Mouse (Mus musculus) heart, adult 2 months (tissue): ENCODE measurements at regions not wholly inside any gene's neighbourhood (a gene's known extent, or its start where the extent isn't known, plus 50 kb on each side); places are given as distances from the start of the nearest gene placed in this dataset.

Source experiments
- DNase-seq, 2 experiments: peaks; one replicate each; pipeline ENCODE4 v3.0.0; 2021
- H3K27ac ChIP-seq: fragments of 200-600 bp; 2 replicates; pipeline ENCODE4 v1.8.1; 2022
- H3K27me3 ChIP-seq: fragments of 200-500 bp; 2 replicates; pipeline ENCODE4 v1.6.1; 2012; ENCODE audit warnings: mild to moderate bottlenecking, low read length, inconsistent platforms, mixed read lengths; ENCODE audit not compliant: control insufficient read depth, insufficient read depth
- H3K36me3 ChIP-seq: fragments of 200-500 bp; 2 replicates; pipeline ENCODE4 v1.6.1; 2012; ENCODE audit warnings: low read length, inconsistent platforms; ENCODE audit not compliant: control insufficient read depth, insufficient read depth
- H3K4me1 ChIP-seq: fragments of 200-500 bp; 2 replicates; pipeline ENCODE4 v1.6.1; 2011; ENCODE audit warnings: low read length; ENCODE audit not compliant: control insufficient read depth, insufficient read depth
- H3K4me3 ChIP-seq: fragments of 200-600 bp; 2 replicates; pipeline ENCODE4 v1.8.1; 2022
- H3K79me2 ChIP-seq: fragments of 200-500 bp; replicated peaks from 2 replicates; pipeline ENCODE4 v1.6.1; 2012; ENCODE audit warnings: mild to moderate bottlenecking, inconsistent platforms, low read length, moderate library complexity, mixed read lengths; ENCODE audit not compliant: control insufficient read depth, insufficient read depth
- H3K9ac ChIP-seq: fragments of 200-500 bp; 2 replicates; pipeline ENCODE4 v1.6.1; 2012; ENCODE audit warnings: low read depth, mild to moderate bottlenecking, control low read depth, inconsistent platforms, low read length, mixed read lengths
- CTCF ChIP-seq: fragments of 200-600 bp; IDR thresholded peaks from 2 replicates; pipeline ENCODE4 v1.8.1; 2022; ENCODE audit warnings: antibody characterized with exemption, mild to moderate bottlenecking, moderate library complexity
- EP300 ChIP-seq: fragments of 200-500 bp; IDR thresholded peaks from 2 replicates; pipeline ENCODE4 v1.6.1; 2011; ENCODE audit warnings: low read depth, low read length, control low read depth; ENCODE audit not compliant: insufficient read depth
- POLR2A ChIP-seq: fragments of 200-500 bp; IDR thresholded peaks from 2 replicates; pipeline ENCODE4 v1.6.1; 2011; ENCODE audit warnings: mild to moderate bottlenecking, low read depth, low read length, control low read depth; ENCODE audit not compliant: insufficient read depth
- WGBS: fragments of 180-500 bp; shearing (Covaris S2); methylation state at CpG from one replicate; pipeline ENCODE4 v1.1.7; 2018; 5-methylcytosine and 5-hydroxymethylcytosine counted together
- intact Hi-C: fragments of 180-260 bp; cut with DNase I; formaldehyde crosslinking; loops from one replicate; pipeline ENCODE4 v1.15.1; 2025

GRCm38 (mm10) chr9:22999181-22999580, 223.7 kb upstream of the Bmper start:
- Histone ChIP-seq H3K9ac (no peak overlapping the region), H3K36me3 (no peaks in the 10 kb centered on the region), H3K27me3 (no peaks in the 10 kb centered on the region), H3K79me2 (no peaks in the 10 kb centered on the region), H3K4me1 (no peaks in the 10 kb centered on the region), H3K27ac (no peak overlapping the region), H3K4me3 (no peak overlapping the region)
- no peak for DNase-seq
- intact Hi-C loops = no loop called here
- 65% methylated on average over 4 of the region's 4 CpGs for WGBS
- TF ChIP-seq EP300 (no peak), CTCF (no peak), POLR2A (no peak)

DNA sequence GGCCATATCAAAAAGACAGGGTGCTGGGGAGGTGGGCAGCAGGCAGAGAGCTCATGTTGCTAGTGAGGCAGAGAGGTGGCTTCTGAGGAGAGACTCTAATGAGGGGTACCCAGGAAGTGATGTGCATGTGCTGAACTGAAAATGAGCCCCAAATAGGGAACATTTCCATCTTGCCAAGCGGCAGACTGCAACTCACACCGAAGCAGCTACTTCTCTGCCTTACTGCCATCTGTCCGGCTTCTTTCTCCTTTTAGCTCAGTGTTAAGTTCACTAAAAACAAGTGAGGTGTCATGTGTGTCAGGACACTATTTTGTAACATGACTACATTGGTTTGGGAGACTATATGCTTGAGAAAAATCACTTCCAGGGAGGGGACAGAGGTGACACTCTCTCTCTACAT, 222.7 kb upstream of the Bmper start:
- Histone ChIP-seq H3K27me3 (no peaks in the 10 kb centered on the region), H3K27ac (no peak overlapping the region), H3K9ac (no peak overlapping the region), H3K4me3 (no peak overlapping the region), H3K36me3 (no peaks in the 10 kb centered on the region; the same call in 1 of the 2 replicates), H3K4me1 (peaks cover 2% of the 10 kb centered on the region; the same call in 1 of the 2 replicates), H3K79me2 (no peaks in the 10 kb centered on the region)
- intact Hi-C loops = no loop called here
- no peak for TF ChIP-seq POLR2A
- TF ChIP-seq CTCF = no peak
- no peak for TF ChIP-seq EP300
- no peak for DNase-seq
- 85% methylated on average over 3 of the region's 3 CpGs for WGBS

- no peak for DNase-seq
- 94% methylated on average over 14 of the region's 14 CpGs for WGBS
- no peak overlapping the region for H3K9ac ChIP-seq
- peaks cover 6% of the 10 kb centered on the region for H3K4me1 ChIP-seq
- no peaks in the 10 kb centered on the region for H3K79me2 ChIP-seq
- no peak for TF ChIP-seq CTCF
- TF ChIP-seq EP300 = no peak
- TF ChIP-seq POLR2A = no peak
- H3K27ac ChIP-seq = no peak overlapping the region
- no peaks in the 10 kb centered on the region; the same call in 1 of the 2 replicates for H3K36me3 ChIP-seq
- intact Hi-C loops = no loop called here
- H3K4me3 ChIP-seq = no peak overlapping the region
- H3K27me3 ChIP-seq = no peaks in the 10 kb centered on the region
Measured at GRCm38 (mm10) chr9:23003195-23004061, 219.4 kb upstream of the Bmper start.

GRCm38 (mm10) chr9:23005005-23005404, 217.9 kb upstream of the Bmper start:
- no peak overlapping the region for H3K9ac ChIP-seq
- 65% methylated on average over 7 of the region's 7 CpGs for WGBS
- H3K36me3 ChIP-seq = no peaks in the 10 kb centered on the region; the same call in 1 of the 2 replicates
- no peak overlapping the region for H3K27ac ChIP-seq
- no peaks in the 10 kb centered on the region for H3K27me3 ChIP-seq
- intact Hi-C loops = loop anchor here (5.0 kb wide), 1 partner anchor 203 kb away; no protein-coding TSS in a partner anchor
- DNase-seq = no peak
- peaks cover 6% of the 10 kb centered on the region for H3K4me1 ChIP-seq
- no peak overlapping the region for H3K4me3 ChIP-seq
- H3K79me2 ChIP-seq = no peaks in the 10 kb centered on the region
- TF ChIP-seq EP300 = no peak

DNA sequence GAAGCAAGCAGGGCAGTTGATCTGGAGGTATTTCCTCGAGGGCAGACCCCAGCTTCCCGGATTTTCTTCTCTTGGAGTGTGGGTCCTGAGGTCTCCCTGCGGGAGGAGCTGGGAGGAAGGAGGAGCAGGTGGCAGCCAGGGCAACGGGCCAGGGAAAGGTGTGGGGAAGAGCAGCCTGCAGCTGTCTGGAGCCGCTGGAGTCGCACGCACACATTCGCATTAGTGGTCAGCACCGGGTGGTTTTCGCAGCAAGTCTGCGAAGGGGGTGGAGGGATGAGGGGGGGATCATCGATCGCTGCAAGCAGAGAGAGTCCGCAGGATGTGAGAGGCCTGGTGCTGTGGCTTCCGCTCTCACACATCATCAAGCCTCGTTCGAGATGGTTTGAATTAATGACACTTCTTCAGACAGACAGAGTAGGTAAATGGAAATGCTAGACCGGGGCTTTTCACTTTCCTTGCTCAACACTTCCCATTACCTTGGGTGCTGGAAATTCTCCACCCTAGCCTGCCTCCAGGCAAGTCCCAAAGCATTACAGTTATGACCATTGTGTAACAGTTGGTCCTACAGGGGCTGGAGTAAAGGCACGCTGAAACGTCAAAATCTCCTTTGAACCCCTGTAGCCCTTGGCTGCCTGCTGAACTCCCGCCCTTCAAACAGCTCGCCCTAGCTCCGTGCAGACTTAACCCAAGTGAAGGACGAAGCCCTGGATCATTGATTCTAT, 213.3 kb upstream of the Bmper start:
- TF ChIP-seq EP300 (no peak), CTCF (no peak), POLR2A (no peak)
- no peak overlapping the region for H3K27ac ChIP-seq
- H3K4me3 ChIP-seq = no peak overlapping the region
- H3K36me3 ChIP-seq = no peaks in the 10 kb centered on the region; the same call in 1 of the 2 replicates
- intact Hi-C loops = loop anchor here (5.0 to 10.0 kb wide), 2 partner anchors 207 to 295 kb away; no protein-coding TSS in a partner anchor
- 29% methylated on average over 24 of the region's 24 CpGs for WGBS
- no peak overlapping the region for H3K9ac ChIP-seq
- peaks cover 7% of the 10 kb centered on the region for H3K4me1 ChIP-seq
- no peak for DNase-seq
- H3K79me2 ChIP-seq = no peaks in the 10 kb centered on the region
- no peaks in the 10 kb centered on the region for H3K27me3 ChIP-seq

DNA sequence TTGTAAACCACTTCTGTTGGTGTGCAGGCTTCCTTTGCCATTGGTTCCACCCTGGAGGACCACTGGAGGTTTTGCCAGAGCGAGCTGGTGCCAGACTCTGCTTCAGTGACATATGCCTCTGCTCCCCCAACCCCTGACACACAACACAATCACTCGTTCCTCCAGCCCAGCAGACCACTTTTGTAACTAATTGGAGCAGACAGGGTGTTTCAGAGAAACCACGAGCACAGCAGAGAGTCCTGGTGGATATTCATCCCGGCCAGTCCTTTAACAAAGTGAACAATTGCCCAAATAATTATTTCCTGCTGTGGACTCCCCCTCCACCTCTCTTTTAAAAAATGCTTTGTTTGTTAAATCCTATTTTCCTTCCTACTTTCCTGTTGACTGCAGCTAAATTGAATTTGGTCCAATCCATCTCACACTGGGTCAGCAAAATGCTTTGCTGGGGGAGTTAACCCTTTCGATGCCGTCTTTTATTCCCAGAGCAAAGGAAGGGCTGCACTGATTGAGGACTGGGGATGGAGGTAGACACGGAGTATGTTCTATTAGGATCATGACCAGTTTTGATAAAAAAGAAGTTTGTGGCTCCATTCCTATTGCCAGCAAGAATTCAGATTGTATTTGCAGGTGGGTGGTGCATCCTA, 211.4 kb upstream of the Bmper start:
- Histone ChIP-seq H3K4me3 (no peak overlapping the region), H3K27ac (no peak overlapping the region), H3K9ac (no peak overlapping the region), H3K79me2 (no peaks in the 10 kb centered on the region), H3K4me1 (peaks cover 2% of the 10 kb centered on the region), H3K27me3 (no peaks in the 10 kb centered on the region), H3K36me3 (no peaks in the 10 kb centered on the region)
- WGBS = 35% methylated on average over 7 of the region's 7 CpGs
- intact Hi-C loops = loop anchor here (10.0 kb wide), 1 partner anchor 297 kb away; no protein-coding TSS in a partner anchor
- DNase-seq = no peak
- no peak for TF ChIP-seq EP300
- no peak for TF ChIP-seq CTCF
- no peak for TF ChIP-seq POLR2A
